Mouse (Mus musculus): ENCODE measurements around the gene Dusp7. TPM values are rescaled to one million over a fixed set of nuclear protein-coding genes. Genes with fewer than 3 reads are reported as not detected.

The Dusp7 gene
- total and polyA plus RNA-seq, 3 experiments: 5.5 to 12.2 TPM; not detected in 1

GRCm38 (mm10) chr9:106338462-106339172 lies 29.8 kb upstream of the Dusp7 start:
- no peak overlapping the region for H3K27ac ChIP-seq (ENCODE audit: control insufficient read depth, low read depth, low read length)
- H3K4me1 ChIP-seq (ENCODE audit: control insufficient read depth in 1 of 2, insufficient read depth in 2 of 2, low read length in 2 of 2): no peaks in the 10 kb centered on the region
- H3K9me3 ChIP-seq (replicated peaks; ENCODE audit: insufficient read depth, low read length): no peaks in the 10 kb centered on the region
- H3K36me3 ChIP-seq (ENCODE audit: control insufficient read depth in 1 of 2, insufficient read depth in 2 of 2, low read length in 2 of 2): no peaks in the 10 kb centered on the region
- no peaks in the 10 kb centered on the region for H3K27me3 ChIP-seq (ENCODE audit: control insufficient read depth in 1 of 2, insufficient read depth in 2 of 2, low read length in 2 of 2)
- TF ChIP-seq ETS1 (IDR thresholded peaks at IDR 0.05; ENCODE audit: low read depth, low read length): no peak
- no peak for TF ChIP-seq BHLHE40 (IDR thresholded peaks at IDR 0.05; ENCODE audit: borderline replicate concordance, low read depth, low read length)
- no peak for TF ChIP-seq TCF12 (IDR thresholded peaks at IDR 0.05; ENCODE audit: low read depth, low read length)
- TF ChIP-seq ZMIZ1 (IDR thresholded peaks at IDR 0.05; ENCODE audit: low read depth, low read length): no peak
- no peak for TF ChIP-seq NELFE (IDR thresholded peaks at IDR 0.05; ENCODE audit: low read depth, low read length)
- TF ChIP-seq MAZ (IDR thresholded peaks at IDR 0.05; ENCODE audit: low read depth, low read length): no peak
- no peak for TF ChIP-seq HCFC1 (IDR thresholded peaks at IDR 0.05; ENCODE audit: low read depth, low read length)
- no peak for TF ChIP-seq ELF1 (IDR thresholded peaks at IDR 0.05; ENCODE audit: low read depth, low read length)
- TF ChIP-seq MEF2A (IDR thresholded peaks at IDR 0.05; ENCODE audit: extremely low read depth, insufficient replicate concordance, low read depth, low read length, poor library complexity, severe bottlenecking): no peak
- TF ChIP-seq MXI1 (IDR thresholded peaks at IDR 0.05; ENCODE audit: low read depth, low read length): no peak
- TF ChIP-seq CTCF (IDR thresholded peaks at IDR 0.05 in 2 of 3, conservative IDR thresholded peaks at IDR 0.05 in 1 of 3; ENCODE audit: control insufficient read depth in 1 of 3, insufficient read depth in 1 of 3, low read depth in 2 of 3, low read length in 3 of 3, poor library complexity in 1 of 3, severe bottlenecking in 1 of 3): no peak
- no peak for TF ChIP-seq SIN3A (IDR thresholded peaks at IDR 0.05; ENCODE audit: low read length)
- no peak for TF ChIP-seq NRF1 (IDR thresholded peaks at IDR 0.05; ENCODE audit: insufficient read depth, low read depth, low read length, poor library complexity, severe bottlenecking)
- TF ChIP-seq POLR2AphosphoS5 (IDR thresholded peaks at IDR 0.05; ENCODE audit: borderline replicate concordance, low read depth, low read length): no peak
- TF ChIP-seq UBTF (IDR thresholded peaks at IDR 0.05; ENCODE audit: borderline replicate concordance, insufficient read depth, low read depth, low read length): no peak
- no peak for TF ChIP-seq ZC3H11A (IDR thresholded peaks at IDR 0.05; ENCODE audit: low read depth, low read length)
- TF ChIP-seq USF2 (IDR thresholded peaks at IDR 0.05; ENCODE audit: borderline replicate concordance in 1 of 2, insufficient read depth in 1 of 2, low read depth in 1 of 2, low read length in 2 of 2): no peak
- no peak for TF ChIP-seq MYC (IDR thresholded peaks at IDR 0.05; ENCODE audit: low read depth, low read length)
- no peak for DNase-seq (ENCODE audit: low read depth, low spot score)
- no peak overlapping the region for H3K4me3 ChIP-seq (ENCODE audit: control insufficient read depth in 1 of 2, insufficient read depth in 1 of 2, low read depth in 2 of 2, low read length in 2 of 2)
- no peak overlapping the region for H3K9ac ChIP-seq (ENCODE audit: control insufficient read depth, low read depth, low read length, poor library complexity, severe bottlenecking)
- H3K79me2 ChIP-seq (ENCODE audit: control insufficient read depth, insufficient read depth, low read length, poor library complexity): no peaks in the 10 kb centered on the region

- TF ChIP-seq UBTF (IDR thresholded peaks at IDR 0.05; ENCODE audit: borderline replicate concordance, insufficient read depth, low read depth, low read length) (no peak), MYB (IDR thresholded peaks at IDR 0.05; ENCODE audit: low read depth, low read length) (no peak), POLR2A (IDR thresholded peaks at IDR 0.05; ENCODE audit: control insufficient read depth in 1 of 2, insufficient read depth in 1 of 2, low read depth in 1 of 2, low read length in 2 of 2, poor library complexity in 1 of 2) (no peak), MEF2A (IDR thresholded peaks at IDR 0.05; ENCODE audit: extremely low read depth, insufficient replicate concordance, low read depth, low read length, poor library complexity, severe bottlenecking) (no peak)
- H3K9ac ChIP-seq (ENCODE audit: control insufficient read depth, low read depth, low read length, poor library complexity, severe bottlenecking): no peak overlapping the region
- no peak overlapping the region for H3K4me3 ChIP-seq (ENCODE audit: control insufficient read depth in 1 of 2, insufficient read depth in 1 of 2, low read depth in 2 of 2, low read length in 2 of 2)
- no peak overlapping the region for H3K27ac ChIP-seq (ENCODE audit: control insufficient read depth, low read depth, low read length)
- no peaks in the 10 kb centered on the region for H3K79me2 ChIP-seq (ENCODE audit: control insufficient read depth, insufficient read depth, low read length, poor library complexity)
- no peaks in the 10 kb centered on the region for H3K27me3 ChIP-seq (ENCODE audit: control insufficient read depth in 1 of 2, insufficient read depth in 2 of 2, low read length in 2 of 2)
- no peak for DNase-seq (ENCODE audit: low read depth, low spot score)
- no peaks in the 10 kb centered on the region for H3K36me3 ChIP-seq (ENCODE audit: control insufficient read depth in 1 of 2, insufficient read depth in 2 of 2, low read length in 2 of 2)
- H3K9me3 ChIP-seq (replicated peaks; ENCODE audit: insufficient read depth, low read length): no peaks in the 10 kb centered on the region
- H3K4me1 ChIP-seq (ENCODE audit: control insufficient read depth in 1 of 2, insufficient read depth in 2 of 2, low read length in 2 of 2): no peaks in the 10 kb centered on the region
Measured at GRCm38 (mm10) chr9:106339173-106339558, 29.3 kb upstream of the Dusp7 start.
